Mouse (Mus musculus): ENCODE measurements around the gene Acsbg2. TPM values are rescaled to one million over a fixed set of nuclear protein-coding genes. Genes with fewer than 3 reads are reported as not detected.
A peak's percentile ranks its signal among the peaks of the same experiment; 100 is the strongest.
"Not testable (repeated sequence)": the region's sequence is repeated elsewhere in the genome, so short reads cannot be mapped to it uniquely, and the experiment has no call there.

The Acsbg2 gene
- polyA plus RNA-seq (2015; fragmentation: Nextera tagmentation; extraction: Ambion mirVana): not detected in 2 replicates

- H3K9ac ChIP-seq: no peak within 1 kb of the TSS
- no peaks in the 10 kb centered on the region for H3K36me3 ChIP-seq
- no peak within 1 kb of the TSS for H3K4me2 ChIP-seq
- H3K4me1 ChIP-seq: no peaks in the 10 kb centered on the region
- H3K4me3 ChIP-seq (replicated peaks): no peak within 1 kb of the TSS
- H3K9me3 ChIP-seq: no peaks in the 10 kb centered on the region
- no peaks in the 10 kb centered on the region for H3K27me3 ChIP-seq (replicated peaks)
- WGBS: 85% methylated on average over 2 of the region's 2 CpGs
- no peak within 1 kb of the TSS for H3K27ac ChIP-seq
- no peak for ATAC-seq (ENCODE audit: insufficient read depth, low FRiP score, low read depth)
These were observed at the start of gene Acsbg2 for GRCm38 (mm10) chr17:56874237-56874636. TSS of gene Acsbg2 (minus strand) at chr17:56874447.

- H3K27me3 ChIP-seq (replicated peaks): no peaks in the 10 kb centered on the region
- WGBS: 84% methylated on average over 3 of the region's 3 CpGs
- H3K4me3 ChIP-seq (replicated peaks): no peak overlapping the region
- H3K9me3 ChIP-seq: no peaks in the 10 kb centered on the region
- H3K4me2 ChIP-seq: no peak overlapping the region
- no peak overlapping the region for H3K9ac ChIP-seq
- no peaks in the 10 kb centered on the region for H3K4me1 ChIP-seq
- H3K36me3 ChIP-seq: peaks cover 16% of the 10 kb centered on the region; the same call in 1 of the 2 replicates
- no peak overlapping the region for H3K27ac ChIP-seq
- ATAC-seq (ENCODE audit: insufficient read depth, low FRiP score, low read depth): no peak
These were observed 45.5 kb upstream of the Acsbg2 start for GRCm38 (mm10) chr17:56919725-56920124.

- no peak overlapping the region for H3K4me3 ChIP-seq (replicated peaks)
- no peaks in the 10 kb centered on the region for H3K27me3 ChIP-seq (replicated peaks)
- ATAC-seq (ENCODE audit: insufficient read depth, low FRiP score, low read depth): no peak
- peaks cover 24% of the 10 kb centered on the region; the same call in 1 of the 2 replicates for H3K36me3 ChIP-seq
- 97% methylated on average over 2 of the region's 2 CpGs for WGBS
- H3K27ac ChIP-seq: no peak overlapping the region
- H3K9ac ChIP-seq: no peak overlapping the region
- no peak overlapping the region for H3K4me2 ChIP-seq
- no peaks in the 10 kb centered on the region for H3K4me1 ChIP-seq
- no peaks in the 10 kb centered on the region for H3K9me3 ChIP-seq
These were observed 42.9 kb upstream of the Acsbg2 start for GRCm38 (mm10) chr17:56917166-56917565.

GRCm38 (mm10) chr17:56913444-56913843 lies 39.2 kb upstream of the Acsbg2 start:
- Histone ChIP-seq H3K4me2 (no peak overlapping the region), H3K9ac (no peak overlapping the region), H3K36me3 (peaks cover 18% of the 10 kb centered on the region; the same call in 1 of the 2 replicates), H3K4me1 (no peaks in the 10 kb centered on the region), H3K27ac (no peak overlapping the region), H3K27me3 (replicated peaks) (no peaks in the 10 kb centered on the region), H3K4me3 (replicated peaks) (no peak overlapping the region), H3K9me3 (no peaks in the 10 kb centered on the region)
- ATAC-seq (ENCODE audit: insufficient read depth, low FRiP score, low read depth): no peak

GRCm38 (mm10) chr17:56913023-56913422 lies 38.8 kb upstream of the Acsbg2 start:
- Histone ChIP-seq H3K4me1 (peaks cover 3% of the 10 kb centered on the region; the same call in 1 of the 2 replicates), H3K9me3 (no peaks in the 10 kb centered on the region), H3K4me2 (no peak overlapping the region), H3K27me3 (replicated peaks) (no peaks in the 10 kb centered on the region), H3K4me3 (replicated peaks) (no peak overlapping the region), H3K9ac (no peak overlapping the region), H3K27ac (no peak overlapping the region), H3K36me3 (peaks cover 18% of the 10 kb centered on the region)
- no peak for ATAC-seq (ENCODE audit: insufficient read depth, low FRiP score, low read depth)
- 92% methylated on average over 3 of the region's 3 CpGs for WGBS

- H3K4me1 ChIP-seq; H3K4me3 ChIP-seq (replicated peaks); H3K9ac ChIP-seq; H3K4me2 ChIP-seq; H3K9me3 ChIP-seq; H3K27ac ChIP-seq; H3K27me3 ChIP-seq (replicated peaks); ATAC-seq (ENCODE audit: insufficient read depth, low FRiP score, low read depth): not testable (repeated sequence)
- 78% methylated on average over 2 of the region's 2 CpGs for WGBS
- peaks cover 21% of the 10 kb centered on the region for H3K36me3 ChIP-seq
These were observed 35.5 kb upstream of the Acsbg2 start for GRCm38 (mm10) chr17:56909764-56910163.

GRCm38 (mm10) chr17:56907887-56908286 lies 33.6 kb upstream of the Acsbg2 start:
- ATAC-seq (ENCODE audit: insufficient read depth, low FRiP score, low read depth): no peak
- 43% methylated on average over 9 of the region's 9 CpGs for WGBS
- peaks cover 9% of the 10 kb centered on the region; the same call in 1 of the 2 replicates for H3K4me1 ChIP-seq
- peak overlapping the region; percentile 44; the same call in 1 of the 2 replicates for H3K27ac ChIP-seq
- no peak overlapping the region for H3K4me2 ChIP-seq
- no peaks in the 10 kb centered on the region for H3K27me3 ChIP-seq (replicated peaks)
- no peaks in the 10 kb centered on the region for H3K9me3 ChIP-seq
- H3K9ac ChIP-seq: no peak overlapping the region
- H3K36me3 ChIP-seq: peaks cover 22% of the 10 kb centered on the region
- H3K4me3 ChIP-seq (replicated peaks): no peak overlapping the region

- H3K4me2 ChIP-seq: no peak overlapping the region
- H3K27ac ChIP-seq: 0 out of 2 replicates have a peak overlapping the region, but pooled peaks have one; percentile 44
- H3K9ac ChIP-seq: no peak overlapping the region
- H3K36me3 ChIP-seq: peaks cover 28% of the 10 kb centered on the region
- peaks cover 9% of the 10 kb centered on the region; the same call in 1 of the 2 replicates for H3K4me1 ChIP-seq
- ATAC-seq (ENCODE audit: insufficient read depth, low FRiP score, low read depth): no peak
- no peak overlapping the region for H3K4me3 ChIP-seq (replicated peaks)
- WGBS: 71% methylated on average over 5 of the region's 5 CpGs
- H3K9me3 ChIP-seq: no peaks in the 10 kb centered on the region
- no peaks in the 10 kb centered on the region for H3K27me3 ChIP-seq (replicated peaks)
These were observed 32.8 kb upstream of the Acsbg2 start for GRCm38 (mm10) chr17:56907096-56907495.

- Histone ChIP-seq H3K9me3 (no peaks in the 10 kb centered on the region), H3K9ac (no peak overlapping the region), H3K4me2 (no peak overlapping the region), H3K36me3 (peaks cover 38% of the 10 kb centered on the region), H3K4me3 (replicated peaks) (no peak overlapping the region), H3K27me3 (replicated peaks) (no peaks in the 10 kb centered on the region), H3K27ac (no peak overlapping the region), H3K4me1 (peaks cover 9% of the 10 kb centered on the region; the same call in 1 of the 2 replicates)
- ATAC-seq (ENCODE audit: insufficient read depth, low FRiP score, low read depth): no peak
- 81% methylated on average over 3 of the region's 3 CpGs for WGBS
These were observed 31.9 kb upstream of the Acsbg2 start for GRCm38 (mm10) chr17:56906166-56906565.

GRCm38 (mm10) chr17:56902698-56903097 lies 28.5 kb upstream of the Acsbg2 start:
- no peak overlapping the region for H3K9ac ChIP-seq
- no peak overlapping the region for H3K4me2 ChIP-seq
- H3K9me3 ChIP-seq: no peaks in the 10 kb centered on the region
- WGBS: 90% methylated on average over 5 of the region's 5 CpGs
- peaks cover 54% of the 10 kb centered on the region for H3K36me3 ChIP-seq
- no peak overlapping the region for H3K27ac ChIP-seq
- no peaks in the 10 kb centered on the region for H3K27me3 ChIP-seq (replicated peaks)
- ATAC-seq (ENCODE audit: insufficient read depth, low FRiP score, low read depth): no peak
- peaks cover 3% of the 10 kb centered on the region; the same call in 1 of the 2 replicates for H3K4me1 ChIP-seq
- H3K4me3 ChIP-seq (replicated peaks): no peak overlapping the region

GRCm38 (mm10) chr17:56897630-56898195 lies 23.5 kb upstream of the Acsbg2 start:
- H3K36me3 ChIP-seq: peaks cover 70% of the 10 kb centered on the region
- ATAC-seq (ENCODE audit: insufficient read depth, low FRiP score, low read depth): peak; percentile 61
- 84% methylated on average over 7 of the region's 7 CpGs for WGBS

GRCm38 (mm10) chr17:56896513-56897129 lies 22.4 kb upstream of the Acsbg2 start:
- no peak overlapping the region for H3K4me3 ChIP-seq (replicated peaks)
- no peak for ATAC-seq (ENCODE audit: insufficient read depth, low FRiP score, low read depth)
- peaks cover 70% of the 10 kb centered on the region for H3K36me3 ChIP-seq
- H3K9me3 ChIP-seq: no peaks in the 10 kb centered on the region
- H3K4me1 ChIP-seq: no peaks in the 10 kb centered on the region
- H3K27me3 ChIP-seq (replicated peaks): no peaks in the 10 kb centered on the region
- H3K4me2 ChIP-seq: no peak overlapping the region
- H3K27ac ChIP-seq: no peak overlapping the region
- H3K9ac ChIP-seq: no peak overlapping the region
- 86% methylated on average over 6 of the region's 6 CpGs for WGBS

More at GRCm38 (mm10) chr17:56897630-56898195, 23.5 kb upstream of the Acsbg2 start:
- H3K9me3 ChIP-seq: no peaks in the 10 kb centered on the region
- no peaks in the 10 kb centered on the region for H3K4me1 ChIP-seq
- no peak overlapping the region for H3K27ac ChIP-seq
- no peaks in the 10 kb centered on the region for H3K27me3 ChIP-seq (replicated peaks)
- H3K4me3 ChIP-seq (replicated peaks): no peak overlapping the region
- no peak overlapping the region for H3K9ac ChIP-seq
- no peak overlapping the region for H3K4me2 ChIP-seq

Data from stomach, embryonic 15.5 days (tissue).